Mouse (Mus musculus): ENCODE results near the gene Rdh5.

The Rdh5 gene

GRCm38 (mm10) chr10:128922822-128923012 lies at the start of gene Rdh5:
TSS of gene Rdh5 (minus strand) at chr10:128922888.
- DNase-seq (ENCODE audit: low spot score): no peak

- DNase-seq (ENCODE audit: low spot score): no peak
These were observed 48.1 kb upstream of the Rdh5 start for GRCm38 (mm10) chr10:128970740-128971250.

- no peak for DNase-seq (ENCODE audit: low spot score)
These were observed 45.7 kb upstream of the Rdh5 start for GRCm38 (mm10) chr10:128968341-128968749.

GRCm38 (mm10) chr10:128965871-128966270 lies 43.2 kb upstream of the Rdh5 start:
- no peak for DNase-seq (ENCODE audit: low spot score)

- DNase-seq (ENCODE audit: low spot score): no peak
These were observed 42.3 kb upstream of the Rdh5 start for GRCm38 (mm10) chr10:128964961-128965360.

GRCm38 (mm10) chr10:128960590-128961584 lies 38.2 kb upstream of the Rdh5 start, which contains the start of gene Mettl7b:
TSS of gene Mettl7b (minus strand) at chr10:128960988.
- DNase-seq (ENCODE audit: low spot score): peak; percentile 20

GRCm38 (mm10) chr10:128960142-128960541 lies 37.5 kb upstream of the Rdh5 start:
- no peak for DNase-seq (ENCODE audit: low spot score)

- no peak for DNase-seq (ENCODE audit: low spot score)
These were observed 35.7 kb upstream of the Rdh5 start for GRCm38 (mm10) chr10:128958340-128958739.

- DNase-seq (ENCODE audit: low spot score): no peak
These were observed 27.7 kb upstream of the Rdh5 start for GRCm38 (mm10) chr10:128950208-128950887.

GRCm38 (mm10) chr10:128947496-128947895 lies 24.8 kb upstream of the Rdh5 start:
- DNase-seq (ENCODE audit: low spot score): no peak

GRCm38 (mm10) chr10:128945675-128946074 lies 23.0 kb upstream of the Rdh5 start:
- DNase-seq (ENCODE audit: low spot score): no peak

- DNase-seq (ENCODE audit: low spot score): no peak
These were observed 17.9 kb upstream of the Rdh5 start for GRCm38 (mm10) chr10:128940475-128941061.

- DNase-seq (ENCODE audit: low spot score): no peak
These were observed 16.3 kb upstream of the Rdh5 start for GRCm38 (mm10) chr10:128938974-128939373.

GRCm38 (mm10) chr10:128938457-128938856 lies 15.8 kb upstream of the Rdh5 start:
- no peak for DNase-seq (ENCODE audit: low spot score)

GRCm38 (mm10) chr10:128937756-128938390 lies 15.2 kb upstream of the Rdh5 start:
- no peak for DNase-seq (ENCODE audit: low spot score)

GRCm38 (mm10) chr10:128935826-128936440 lies 13.2 kb upstream of the Rdh5 start:
- no peak for DNase-seq (ENCODE audit: low spot score)

GRCm38 (mm10) chr10:128934997-128935787 lies 12.5 kb upstream of the Rdh5 start:
- no peak for DNase-seq (ENCODE audit: low spot score)

GRCm38 (mm10) chr10:128933976-128934721 lies 11.5 kb upstream of the Rdh5 start:
- no peak for DNase-seq (ENCODE audit: low spot score)

- DNase-seq (ENCODE audit: low spot score): no peak
These were observed 10.9 kb upstream of the Rdh5 start, which contains the start of gene Itga7 for GRCm38 (mm10) chr10:128933574-128933973. TSS of gene Itga7 (plus strand) at chr10:128933818.

- DNase-seq (ENCODE audit: low spot score): no peak
These were observed 8.8 kb upstream of the Rdh5 start for GRCm38 (mm10) chr10:128931441-128931840.
